Mouse (Mus musculus) C2C12 (cell line): ENCODE results near the gene Zc3h12a.

Experiments used
- CTCF ChIP-seq: IDR thresholded peaks from one replicate; pipeline ENCODE4 v1.5.1; 2011; ENCODE audit not compliant: control insufficient read depth, insufficient read depth, insufficient read length
- USF1 ChIP-seq: IDR thresholded peaks from one replicate; pipeline ENCODE4 v1.6.1; 2011; ENCODE audit warnings: low read depth, mild to moderate bottlenecking, control low read depth, moderate library complexity

GRCm38 (mm10) chr4:125125361-125125921, 2.2 kb downstream of the Zc3h12a start:
- TF ChIP-seq CTCF (no peak), USF1 (no peak)
